Mouse (Mus musculus): Measurements from ENCODE around the gene Klhl29. TPM values are rescaled to one million over a fixed set of nuclear protein-coding genes. Genes with fewer than 3 reads are reported as not detected.

The Klhl29 gene
- polyA plus RNA-seq (2014; fragmentation: Nextera tagmentation; extraction: Ambion mirVana): 0.22 and 0.50 TPM in 2 replicates

DNA sequence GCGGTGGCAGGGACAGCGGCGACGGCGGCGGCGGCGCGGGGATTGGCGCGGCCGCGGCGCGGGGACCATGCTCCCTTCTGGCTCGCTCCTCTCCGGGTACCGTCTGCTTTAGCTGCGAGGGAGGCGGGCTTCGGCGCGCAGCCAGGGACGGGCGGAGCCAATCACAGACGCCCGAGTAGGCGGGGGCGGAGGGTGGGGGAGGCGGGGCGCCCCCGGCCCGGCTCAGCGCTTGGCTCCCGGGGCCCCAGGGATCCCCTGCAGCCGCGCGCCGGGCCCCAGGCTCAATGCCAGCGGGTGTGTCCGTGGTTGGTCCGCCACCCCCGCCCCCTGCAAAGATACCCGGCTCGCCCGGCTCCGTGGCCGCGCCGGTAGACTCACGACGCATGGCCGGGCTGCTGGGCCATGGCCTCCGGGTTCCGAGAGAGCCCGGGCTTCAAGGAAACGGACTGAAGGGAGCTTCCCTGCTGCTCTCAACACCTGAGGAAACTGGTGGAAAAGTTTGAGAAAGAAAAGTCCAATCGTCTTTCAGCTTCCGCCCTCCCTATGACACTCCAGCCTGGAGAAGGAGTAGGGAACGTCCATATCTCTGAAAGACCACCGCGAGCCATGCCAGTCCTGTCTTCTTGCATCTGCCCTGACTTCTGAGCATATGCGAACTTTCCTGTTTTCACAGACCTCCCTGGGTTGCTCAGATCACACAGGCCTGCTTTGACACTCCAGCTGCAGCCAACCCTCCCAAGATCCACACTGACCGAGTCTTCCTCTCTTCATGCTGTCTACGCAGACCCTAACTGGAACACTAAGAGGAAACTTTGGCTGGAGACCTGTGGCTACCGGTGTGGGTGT, at the start of gene Klhl29:
Klhl29 (minus strand) TSS at position 67 of the 846 bp plus-strand sequence.
- Histone ChIP-seq H3K4me2 (ENCODE audit: low read length) (peak within 1 kb of the TSS; percentile 100), H3K9ac (ENCODE audit: low read length) (peak within 1 kb of the TSS; percentile 70), H3K27ac (replicated peaks in 1 of 2; ENCODE audit: control insufficient read depth in 1 of 2, insufficient read depth in 1 of 2, low read depth in 2 of 2, low read length in 2 of 2) (no peak within 1 kb of the TSS), H3K36me3 (ENCODE audit: control insufficient read depth, insufficient read depth, low read length) (no peaks in the 10 kb centered on the region), H3K4me3 (ENCODE audit: control insufficient read depth in 1 of 2, insufficient read depth in 1 of 2, low read depth in 1 of 2, low read length in 2 of 2) (peak within 1 kb of the TSS; percentile 62 to 75), H3K27me3 (ENCODE audit: control insufficient read depth, insufficient read depth, low read length) (peaks cover 53% of the 10 kb centered on the region), H3K9me3 (ENCODE audit: control insufficient read depth, low read length) (no peaks in the 10 kb centered on the region), H3K4me1 (ENCODE audit: control insufficient read depth in 2 of 2, insufficient read depth in 2 of 2, low read length in 2 of 2) (peaks cover 4 to 15% of the 10 kb centered on the region in 2 experiments; a peak in 3 of 4 replicates)
- ATAC-seq (ENCODE audit: insufficient number of reproducible peaks, insufficient read depth, low FRiP score, low read depth): peak; percentile 74
- WGBS: 1% methylated on average over 48 of the region's 66 CpGs

DNA sequence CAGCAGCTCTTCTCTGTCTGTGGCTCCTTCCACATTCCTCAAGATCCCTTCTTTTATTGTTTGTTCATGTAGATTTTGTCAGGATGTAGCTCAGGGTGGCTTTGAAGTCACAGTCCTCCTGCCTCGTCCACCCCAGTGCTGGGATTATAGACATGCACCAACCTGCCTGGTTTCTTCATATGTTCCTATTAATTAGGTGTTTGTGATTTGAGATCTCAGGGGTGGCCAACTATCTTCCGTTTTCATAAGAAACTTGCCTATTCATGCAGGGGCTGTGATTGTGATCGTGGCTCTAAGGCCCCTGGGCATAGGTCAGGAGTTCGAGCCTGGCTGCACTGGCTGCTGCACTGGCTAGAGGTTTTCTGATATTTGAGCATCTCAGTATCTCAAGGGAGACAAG, 49.8 kb upstream of the Klhl29 start:
- Histone ChIP-seq H3K27ac (replicated peaks in 1 of 2; ENCODE audit: control insufficient read depth in 1 of 2, insufficient read depth in 1 of 2, low read depth in 2 of 2, low read length in 2 of 2) (no peak overlapping the region), H3K4me2 (ENCODE audit: low read length) (no peak overlapping the region), H3K4me1 (ENCODE audit: control insufficient read depth in 2 of 2, insufficient read depth in 2 of 2, low read length in 2 of 2) (peaks cover 3 to 8% of the 10 kb centered on the region in 2 experiments), H3K27me3 (ENCODE audit: control insufficient read depth, insufficient read depth, low read length) (no peaks in the 10 kb centered on the region), H3K9ac (ENCODE audit: low read length) (no peak overlapping the region), H3K36me3 (ENCODE audit: control insufficient read depth, insufficient read depth, low read length) (no peaks in the 10 kb centered on the region), H3K4me3 (ENCODE audit: control insufficient read depth in 1 of 2, insufficient read depth in 1 of 2, low read depth in 1 of 2, low read length in 2 of 2) (no peak overlapping the region), H3K9me3 (ENCODE audit: control insufficient read depth, low read length) (no peaks in the 10 kb centered on the region)
- ATAC-seq (ENCODE audit: insufficient number of reproducible peaks, insufficient read depth, low FRiP score, low read depth): no peak
- 79% methylated on average over 4 of the region's 4 CpGs for WGBS

DNA sequence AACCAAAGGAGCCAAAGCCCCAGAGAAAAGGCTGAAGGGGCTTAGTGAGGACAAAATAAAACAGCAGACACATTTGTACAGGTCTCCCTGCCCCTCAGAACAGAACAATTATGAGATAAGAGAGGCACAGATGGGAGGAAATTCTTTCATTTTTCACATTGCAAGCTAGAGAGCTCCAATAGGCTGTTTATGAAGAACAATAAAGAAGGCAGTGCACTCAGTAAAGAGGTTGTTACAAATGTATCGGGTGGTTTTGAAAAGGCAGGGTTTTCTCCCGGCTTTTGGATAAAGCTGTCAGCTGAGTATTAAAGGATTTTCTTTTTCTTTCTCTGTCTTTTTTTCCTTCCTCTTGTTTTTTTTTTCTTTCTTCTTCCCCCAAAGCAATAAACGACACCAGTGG, 40.3 kb upstream of the Klhl29 start:
- H3K27ac ChIP-seq (replicated peaks in 1 of 2; ENCODE audit: control insufficient read depth in 1 of 2, insufficient read depth in 1 of 2, low read depth in 2 of 2, low read length in 2 of 2): no peak overlapping the region
- no peak overlapping the region for H3K4me2 ChIP-seq (ENCODE audit: low read length)
- no peak overlapping the region for H3K4me3 ChIP-seq (ENCODE audit: control insufficient read depth in 1 of 2, insufficient read depth in 1 of 2, low read depth in 1 of 2, low read length in 2 of 2)
- no peaks in the 10 kb centered on the region for H3K9me3 ChIP-seq (ENCODE audit: control insufficient read depth, low read length)
- ATAC-seq (ENCODE audit: insufficient number of reproducible peaks, insufficient read depth, low FRiP score, low read depth): no peak
- H3K4me1 ChIP-seq (ENCODE audit: control insufficient read depth in 2 of 2, insufficient read depth in 2 of 2, low read length in 2 of 2): peaks cover under 1 to 13% of the 10 kb centered on the region in 2 experiments; a peak in 2 of 4 replicates
- no peaks in the 10 kb centered on the region for H3K36me3 ChIP-seq (ENCODE audit: control insufficient read depth, insufficient read depth, low read length)
- 0 out of 2 replicates have a peak, but pooled peaks cover 6% of the 10 kb centered on the region for H3K27me3 ChIP-seq (ENCODE audit: control insufficient read depth, insufficient read depth, low read length)
- H3K9ac ChIP-seq (ENCODE audit: low read length): no peak overlapping the region
- 58% methylated on average over 3 of the region's 3 CpGs for WGBS

DNA sequence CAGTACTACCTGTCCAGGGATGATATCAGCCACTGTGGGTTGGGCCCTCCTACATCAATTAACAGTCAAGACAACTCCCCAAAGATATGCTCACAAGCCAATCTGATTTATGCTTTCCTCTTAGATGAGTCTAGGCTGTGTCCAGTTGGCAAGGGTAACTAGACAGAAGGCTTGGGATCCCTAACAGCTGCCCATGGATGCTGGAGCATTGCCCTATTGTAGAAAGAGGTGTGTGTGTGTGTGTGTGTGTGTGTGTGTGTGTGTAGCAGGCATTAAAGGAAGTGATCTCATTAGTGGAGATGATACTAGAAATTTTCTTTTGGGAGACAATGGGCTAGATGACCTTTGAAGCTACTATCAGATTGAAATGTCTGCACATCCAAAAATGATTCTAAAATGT, 38.5 kb upstream of the Klhl29 start:
- Histone ChIP-seq H3K9ac (ENCODE audit: low read length) (no peak overlapping the region), H3K4me1 (ENCODE audit: control insufficient read depth in 2 of 2, insufficient read depth in 2 of 2, low read length in 2 of 2) (peaks cover 4 to 16% of the 10 kb centered on the region in 2 experiments; a peak in 2 of 4 replicates), H3K36me3 (ENCODE audit: control insufficient read depth, insufficient read depth, low read length) (no peaks in the 10 kb centered on the region), H3K27ac (replicated peaks in 1 of 2; ENCODE audit: control insufficient read depth in 1 of 2, insufficient read depth in 1 of 2, low read depth in 2 of 2, low read length in 2 of 2) (no peak overlapping the region), H3K4me2 (ENCODE audit: low read length) (no peak overlapping the region), H3K9me3 (ENCODE audit: control insufficient read depth, low read length) (no peaks in the 10 kb centered on the region), H3K27me3 (ENCODE audit: control insufficient read depth, insufficient read depth, low read length) (0 out of 2 replicates have a peak, but pooled peaks cover 6% of the 10 kb centered on the region), H3K4me3 (ENCODE audit: control insufficient read depth in 1 of 2, insufficient read depth in 1 of 2, low read depth in 1 of 2, low read length in 2 of 2) (no peak overlapping the region)
- no peak for ATAC-seq (ENCODE audit: insufficient number of reproducible peaks, insufficient read depth, low FRiP score, low read depth)

DNA sequence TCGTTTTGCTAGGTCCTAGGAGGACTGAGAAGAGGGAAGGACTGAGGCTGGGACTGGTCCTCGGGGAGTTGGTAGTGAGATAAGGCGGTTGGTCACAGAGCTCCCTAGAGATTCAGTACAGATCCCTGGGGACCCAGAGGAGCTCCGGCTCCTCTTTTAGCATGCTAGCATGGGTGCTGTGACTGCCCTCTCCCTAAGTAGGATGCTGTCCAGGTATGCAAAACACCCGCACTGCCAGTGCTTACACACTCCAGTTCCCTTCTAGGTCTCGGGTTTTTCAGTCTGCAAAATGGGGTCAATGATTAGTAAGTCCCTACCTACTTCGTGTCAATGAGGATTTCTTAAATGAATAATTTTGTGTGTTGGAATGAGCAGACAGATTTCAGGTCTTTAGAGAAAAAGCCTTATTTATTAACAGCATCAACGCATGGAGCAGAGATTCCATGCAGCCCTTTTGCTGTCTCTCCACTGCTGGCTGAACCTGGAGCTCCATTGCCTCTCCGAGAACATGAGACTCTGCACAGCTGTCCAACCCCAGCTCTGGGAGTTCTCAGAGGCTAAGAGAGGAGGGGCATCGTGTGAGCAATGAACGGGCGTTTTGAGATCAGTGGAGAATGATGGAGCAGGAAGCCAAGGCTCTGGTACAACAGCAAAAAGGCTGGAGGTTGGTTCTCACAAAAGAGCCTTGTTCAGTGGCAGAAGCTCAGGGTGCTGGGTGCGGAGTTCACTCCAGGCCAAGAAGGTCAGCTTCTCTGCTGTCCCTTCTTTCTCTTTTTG, 36.5 kb upstream of the Klhl29 start:
- no peak overlapping the region for H3K4me2 ChIP-seq (ENCODE audit: low read length)
- H3K4me3 ChIP-seq (ENCODE audit: control insufficient read depth in 1 of 2, insufficient read depth in 1 of 2, low read depth in 1 of 2, low read length in 2 of 2): no peak overlapping the region
- H3K9me3 ChIP-seq (ENCODE audit: control insufficient read depth, low read length): no peaks in the 10 kb centered on the region
- no peak overlapping the region for H3K9ac ChIP-seq (ENCODE audit: low read length)
- H3K4me1 ChIP-seq (ENCODE audit: control insufficient read depth in 2 of 2, insufficient read depth in 2 of 2, low read length in 2 of 2): peaks cover 4 to 15% of the 10 kb centered on the region in 2 experiments; a peak in 2 of 4 replicates
- WGBS: 60% methylated on average over 13 of the region's 13 CpGs
- no peak overlapping the region for H3K27ac ChIP-seq (replicated peaks in 1 of 2; ENCODE audit: control insufficient read depth in 1 of 2, insufficient read depth in 1 of 2, low read depth in 2 of 2, low read length in 2 of 2)
- H3K27me3 ChIP-seq (ENCODE audit: control insufficient read depth, insufficient read depth, low read length): 0 out of 2 replicates have a peak, but pooled peaks cover 6% of the 10 kb centered on the region
- no peak for ATAC-seq (ENCODE audit: insufficient number of reproducible peaks, insufficient read depth, low FRiP score, low read depth)
- no peaks in the 10 kb centered on the region for H3K36me3 ChIP-seq (ENCODE audit: control insufficient read depth, insufficient read depth, low read length)

DNA sequence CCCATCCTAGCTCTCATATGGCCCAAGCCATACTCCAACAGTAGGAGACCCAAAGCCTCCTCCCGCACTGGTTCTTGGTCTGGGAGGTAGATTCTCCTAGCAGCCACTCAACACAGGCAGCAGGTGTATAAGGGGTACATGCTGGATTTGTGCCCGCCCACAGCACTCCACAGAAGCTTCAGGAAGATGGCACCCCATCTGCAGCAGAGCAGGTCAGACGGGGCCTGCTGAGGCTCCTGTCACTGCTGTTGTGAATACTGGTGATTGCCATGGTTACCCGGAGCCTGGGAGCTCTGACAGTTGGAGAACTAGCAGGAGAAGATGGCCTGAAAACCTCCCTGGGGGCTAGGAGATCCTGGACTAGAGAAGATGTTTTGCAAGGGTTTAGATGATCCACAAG, 35.9 kb upstream of the Klhl29 start:
- ATAC-seq (ENCODE audit: insufficient number of reproducible peaks, insufficient read depth, low FRiP score, low read depth): no peak
- Histone ChIP-seq H3K27ac (replicated peaks in 1 of 2; ENCODE audit: control insufficient read depth in 1 of 2, insufficient read depth in 1 of 2, low read depth in 2 of 2, low read length in 2 of 2) (no peak overlapping the region), H3K4me3 (ENCODE audit: control insufficient read depth in 1 of 2, insufficient read depth in 1 of 2, low read depth in 1 of 2, low read length in 2 of 2) (no peak overlapping the region), H3K36me3 (ENCODE audit: control insufficient read depth, insufficient read depth, low read length) (no peaks in the 10 kb centered on the region), H3K4me1 (ENCODE audit: control insufficient read depth in 2 of 2, insufficient read depth in 2 of 2, low read length in 2 of 2) (peaks cover 4 to 11% of the 10 kb centered on the region in 2 experiments; a peak in 2 of 4 replicates), H3K4me2 (ENCODE audit: low read length) (no peak overlapping the region), H3K9ac (ENCODE audit: low read length) (no peak overlapping the region), H3K27me3 (ENCODE audit: control insufficient read depth, insufficient read depth, low read length) (0 out of 2 replicates have a peak, but pooled peaks cover 6% of the 10 kb centered on the region), H3K9me3 (ENCODE audit: control insufficient read depth, low read length) (no peaks in the 10 kb centered on the region)
- WGBS: 72% methylated on average over 4 of the region's 4 CpGs

DNA sequence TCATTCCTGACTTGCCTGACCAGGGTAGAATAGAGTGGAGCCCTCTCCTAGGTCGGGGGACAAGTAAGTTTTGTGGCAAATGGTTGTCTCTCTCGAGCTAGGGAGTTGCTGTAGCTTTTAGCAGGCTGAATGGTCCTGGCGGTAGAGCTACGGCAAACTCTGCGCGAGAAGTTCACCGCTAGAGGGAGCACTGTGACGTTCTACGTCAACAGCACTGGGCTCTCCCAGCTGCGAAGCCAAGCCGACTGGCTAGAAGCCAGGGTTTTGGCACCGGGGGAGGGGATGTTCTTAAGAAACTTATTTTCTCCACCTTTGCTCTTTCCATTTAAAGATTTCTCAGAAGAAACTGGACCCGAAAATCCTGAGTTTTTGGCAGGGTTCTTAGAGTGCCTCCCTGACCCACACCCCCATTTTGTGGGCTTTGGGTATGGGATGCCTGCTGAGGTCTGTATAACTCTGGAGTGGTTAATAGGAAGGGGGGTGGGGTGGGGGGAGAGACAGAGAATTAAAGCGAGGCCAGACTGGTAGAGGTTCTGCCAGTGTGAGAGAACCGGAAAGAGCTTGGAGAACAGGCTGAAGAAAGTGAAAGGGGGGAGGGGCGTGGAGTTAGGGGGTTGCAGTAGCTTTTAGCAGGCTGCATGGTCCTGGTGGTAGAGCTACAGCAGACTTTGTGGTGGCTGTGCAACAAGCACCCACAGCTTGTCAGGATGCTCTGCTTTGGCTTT, 35.1 kb upstream of the Klhl29 start:
- 0 out of 2 replicates have a peak, but pooled peaks cover 6% of the 10 kb centered on the region for H3K27me3 ChIP-seq (ENCODE audit: control insufficient read depth, insufficient read depth, low read length)
- no peak overlapping the region for H3K27ac ChIP-seq (replicated peaks in 1 of 2; ENCODE audit: control insufficient read depth in 1 of 2, insufficient read depth in 1 of 2, low read depth in 2 of 2, low read length in 2 of 2)
- WGBS: 4% methylated on average over 16 of the region's 16 CpGs
- peak; percentile 71 for ATAC-seq (ENCODE audit: insufficient number of reproducible peaks, insufficient read depth, low FRiP score, low read depth)
- peaks cover 4 to 8% of the 10 kb centered on the region in 2 experiments; a peak in 2 of 4 replicates for H3K4me1 ChIP-seq (ENCODE audit: control insufficient read depth in 2 of 2, insufficient read depth in 2 of 2, low read length in 2 of 2)
- peak overlapping the region in 1 of 2 experiments; percentile 12; a peak in 1 of 4 replicates for H3K4me3 ChIP-seq (ENCODE audit: control insufficient read depth in 1 of 2, insufficient read depth in 1 of 2, low read depth in 1 of 2, low read length in 2 of 2)
- no peak overlapping the region for H3K9ac ChIP-seq (ENCODE audit: low read length)
- H3K9me3 ChIP-seq (ENCODE audit: control insufficient read depth, low read length): no peaks in the 10 kb centered on the region
- H3K4me2 ChIP-seq (ENCODE audit: low read length): peak overlapping the region; percentile 56
- no peaks in the 10 kb centered on the region for H3K36me3 ChIP-seq (ENCODE audit: control insufficient read depth, insufficient read depth, low read length)
